Mouse (Mus musculus): ENCODE measurements around the gene Pfkfb3. TPM values are rescaled to one million over a fixed set of nuclear protein-coding genes. Genes with fewer than 3 reads are reported as not detected.
A peak's percentile ranks its signal among the peaks of the same experiment; 100 is the strongest.
"Not testable (repeated sequence)": the region's sequence is repeated elsewhere in the genome, so short reads cannot be mapped to it uniquely, and the experiment has no call there.

Gene Pfkfb3
- total RNA-seq, 4 experiments from 2014 or later: 28.1 to 40.4 (median 30.9) TPM

DNA sequence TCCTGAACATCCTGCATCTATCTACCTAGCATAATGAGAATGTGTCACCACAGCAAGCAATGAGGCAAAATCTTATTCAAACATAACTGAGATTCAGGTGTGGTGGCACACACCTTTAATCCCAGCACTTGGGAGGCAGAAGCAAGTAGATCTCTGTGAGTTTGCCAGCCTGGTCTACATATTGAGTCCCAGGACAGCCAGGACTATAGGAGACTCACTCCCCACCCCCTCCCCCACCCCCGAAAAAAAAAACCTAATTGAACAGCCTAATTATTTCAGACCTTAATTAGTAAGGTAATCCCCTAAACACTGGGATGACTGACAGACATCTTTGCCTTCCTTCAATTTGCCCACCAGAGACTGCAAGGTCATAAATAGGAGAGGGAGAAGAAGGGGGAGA, 2.2 kb downstream of the Pfkfb3 start:
- DNase-seq (ENCODE audit: low spot score in 2 of 2): no peak

DNA sequence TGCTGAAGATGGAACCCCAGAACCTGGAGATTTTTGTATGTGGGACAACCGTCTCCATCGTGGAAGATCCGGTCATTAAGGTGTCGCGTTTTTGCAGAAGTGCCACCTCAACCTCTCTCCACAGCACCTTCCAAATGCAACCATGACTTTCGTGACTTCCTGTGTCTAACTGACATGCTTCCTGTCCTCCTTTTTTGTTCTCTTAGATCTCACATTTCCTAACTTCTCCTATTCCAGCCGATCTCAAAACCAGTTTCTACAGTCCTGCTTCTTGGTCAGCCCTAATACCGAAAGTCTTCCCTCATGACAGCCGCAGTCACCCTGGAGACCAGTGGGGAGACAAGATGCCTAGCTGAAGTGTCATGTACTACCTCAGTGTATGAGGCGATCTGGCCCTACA, 5.4 kb downstream of the Pfkfb3 start:
- DNase-seq (ENCODE audit: low spot score in 2 of 2): no peak

DNA sequence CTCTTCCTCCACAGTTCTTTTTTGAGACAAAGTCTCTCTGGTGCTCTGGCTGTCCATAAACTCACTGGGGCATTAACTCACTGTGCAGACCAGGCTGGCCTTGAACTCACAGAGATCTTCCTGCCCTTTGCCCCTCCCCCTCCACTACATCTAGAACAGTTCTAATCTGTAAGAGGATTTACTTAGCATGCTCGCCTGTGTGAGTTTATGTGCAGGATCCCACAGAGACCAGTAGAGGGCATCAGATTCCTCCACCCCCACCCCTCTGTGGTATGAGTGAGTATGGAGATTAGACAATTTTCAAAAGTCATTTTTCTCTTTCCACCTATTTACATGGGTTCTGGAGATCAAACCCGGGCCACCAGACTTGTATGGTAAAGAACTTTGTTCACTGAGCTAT, 6.3 kb downstream of the Pfkfb3 start:
- DNase-seq (ENCODE audit: low spot score in 2 of 2): no peak

DNA sequence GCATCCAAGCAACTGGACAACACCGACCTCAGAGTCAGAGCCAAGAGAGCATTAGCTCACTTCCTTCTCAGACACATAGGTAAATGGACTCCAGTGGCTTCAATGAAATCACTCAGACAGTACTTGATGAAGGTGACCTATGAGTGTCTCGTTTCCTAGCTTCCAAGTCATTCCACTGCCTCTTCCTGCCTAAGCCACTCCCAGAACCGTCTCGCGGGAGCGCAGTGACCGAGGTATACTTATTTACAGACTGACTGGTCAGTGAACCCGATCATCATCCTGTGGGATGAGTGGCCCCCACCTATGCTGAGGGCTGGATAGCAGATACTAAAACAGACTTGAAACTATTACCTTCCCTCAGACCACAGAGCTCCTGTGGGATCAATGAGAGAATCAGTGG, 7.8 kb downstream of the Pfkfb3 start:
- no peak for DNase-seq (ENCODE audit: low spot score in 2 of 2)

DNA sequence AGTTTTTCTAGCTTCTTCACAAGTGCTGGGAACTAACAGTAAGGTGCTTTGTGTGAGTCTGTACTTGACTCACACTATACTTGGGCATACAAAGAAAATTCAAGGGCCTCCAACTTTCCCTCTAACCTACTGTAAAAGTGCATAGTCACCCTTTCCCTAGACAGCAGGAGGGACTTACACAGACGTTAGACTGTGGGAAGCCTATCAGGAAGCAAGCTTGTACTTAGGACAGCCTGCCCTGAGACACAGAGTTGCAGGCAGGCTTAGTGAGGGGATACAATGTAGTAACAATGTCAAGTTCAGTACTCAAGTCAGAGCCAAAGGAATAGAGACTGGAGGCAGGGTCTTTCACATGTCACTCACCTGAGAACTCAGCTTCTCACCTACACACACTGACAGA, 8.5 kb downstream of the Pfkfb3 start:
- DNase-seq (ENCODE audit: low spot score in 2 of 2): no peak

DNA sequence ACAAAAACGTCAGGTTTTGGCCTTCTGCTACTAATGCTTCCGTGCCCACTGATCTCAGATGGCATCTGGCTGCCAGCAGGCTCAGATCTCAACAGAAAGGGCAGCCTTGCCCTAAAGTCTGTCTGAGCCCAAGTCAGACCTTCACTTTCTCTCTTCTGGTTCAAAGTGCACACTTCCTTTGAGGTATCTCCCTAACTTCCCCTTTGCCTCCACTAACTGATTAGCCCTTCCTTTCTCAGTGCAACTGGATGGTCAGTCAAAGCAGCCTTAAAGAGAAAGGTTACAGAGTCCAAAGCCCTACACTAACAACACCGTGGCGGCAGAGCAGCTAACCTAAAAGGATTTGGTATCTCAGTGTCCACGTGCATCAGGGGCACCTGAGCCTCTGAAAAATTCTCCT, 9.5 kb downstream of the Pfkfb3 start:
- no peak for DNase-seq (ENCODE audit: low spot score in 2 of 2)

DNA sequence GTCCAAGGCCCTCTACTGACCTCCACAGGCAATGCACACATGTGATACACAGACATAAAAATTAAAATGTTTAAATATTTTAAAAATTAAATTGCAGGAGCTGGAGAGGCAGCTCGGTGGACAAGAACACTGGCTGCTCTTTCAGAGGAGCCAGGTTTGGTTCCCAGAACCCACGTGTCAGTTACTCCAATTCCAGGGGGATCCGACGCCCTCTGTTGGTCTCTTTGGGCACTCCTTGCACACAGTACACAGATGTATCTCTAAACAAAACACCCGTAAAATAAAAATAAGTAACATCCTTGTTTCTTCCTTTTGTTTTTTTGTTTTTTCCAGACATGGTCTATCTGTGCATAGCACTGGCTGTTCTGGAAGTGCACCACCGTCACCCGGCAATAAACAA, 10.7 kb downstream of the Pfkfb3 start:
- DNase-seq (ENCODE audit: low spot score in 2 of 2): no peak

DNA sequence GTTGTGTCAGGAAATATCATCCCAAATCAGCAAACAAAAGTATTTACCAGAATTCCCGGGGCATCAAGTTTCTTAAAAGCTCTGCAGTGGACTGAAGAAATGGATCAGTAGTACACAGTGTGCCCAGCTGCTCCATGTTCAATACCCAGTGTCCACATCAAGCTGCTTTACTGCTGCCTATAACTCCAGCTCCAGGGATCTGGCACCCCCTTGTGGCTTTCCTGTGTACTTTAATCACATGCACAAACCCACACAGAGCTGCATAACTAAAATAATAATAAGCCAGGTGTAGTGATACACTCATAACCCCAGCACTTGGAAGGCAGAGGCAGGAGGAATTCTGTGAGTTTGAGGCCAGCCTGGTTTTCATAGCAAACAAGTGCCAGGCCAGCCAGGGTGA, 11.2 kb downstream of the Pfkfb3 start:
- peak; percentile 26 to 40 for DNase-seq (ENCODE audit: low spot score in 2 of 2)

DNA sequence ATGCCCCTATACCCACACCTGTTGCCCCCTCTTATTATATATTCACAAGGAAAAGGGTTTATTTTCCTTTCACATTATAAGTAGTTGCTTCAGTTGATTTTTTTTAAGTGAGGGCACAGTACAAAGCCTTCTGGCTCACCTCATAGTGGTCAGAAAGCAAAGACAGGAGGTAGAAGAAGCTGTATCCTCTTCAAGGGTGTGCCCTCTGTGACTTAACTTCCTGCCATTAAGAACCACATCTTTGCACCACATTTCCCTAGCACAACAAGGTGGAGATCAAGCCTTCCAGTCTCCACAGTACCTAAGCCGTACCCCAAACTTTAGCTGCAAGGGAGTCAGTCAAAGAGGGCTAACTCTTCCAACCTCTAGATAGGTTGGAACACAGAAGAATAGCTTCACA, 11.8 kb downstream of the Pfkfb3 start:
- DNase-seq (ENCODE audit: low spot score in 2 of 2): no peak

DNA sequence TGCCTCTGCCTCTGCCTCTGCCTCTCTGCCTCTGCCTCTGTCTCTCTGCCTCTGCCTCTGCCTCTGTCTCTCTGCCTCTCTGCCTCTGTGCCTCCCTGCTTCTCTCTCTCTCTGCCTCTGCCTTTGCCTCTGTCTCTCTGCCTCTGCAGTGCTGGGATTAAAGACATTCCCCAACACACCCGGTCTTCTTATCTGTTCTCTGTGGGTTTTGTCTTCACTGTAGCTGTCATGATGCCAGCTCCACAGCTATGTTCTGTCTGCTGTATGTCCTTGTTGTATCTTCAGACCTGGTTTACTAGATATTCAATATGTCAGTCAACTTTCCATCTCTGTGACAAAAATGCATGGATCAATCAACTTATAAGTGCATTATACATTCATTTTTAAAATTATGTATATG, 12.3 kb downstream of the Pfkfb3 start:
- DNase-seq (ENCODE audit: low spot score in 2 of 2): not testable (repeated sequence)

DNA sequence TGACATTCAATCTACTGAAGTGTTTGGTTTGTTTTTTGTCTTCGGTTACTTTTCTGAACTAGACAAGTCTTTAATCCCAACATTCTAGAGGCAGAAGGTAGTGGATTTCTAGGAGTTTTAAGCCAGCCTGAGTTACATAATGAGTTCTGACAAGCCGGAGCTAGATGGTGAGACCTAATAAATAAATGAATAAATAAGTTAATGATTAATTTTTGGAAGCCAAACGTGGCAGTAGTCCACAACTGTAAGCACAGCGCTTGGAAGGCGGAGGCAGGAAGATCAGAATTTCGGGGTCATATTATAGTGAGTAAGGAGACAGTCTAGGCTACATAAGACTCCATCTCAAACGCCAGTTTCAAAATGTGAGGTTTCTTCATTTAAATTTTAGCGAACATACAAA, 17.9 kb downstream of the Pfkfb3 start:
- DNase-seq (ENCODE audit: low spot score in 2 of 2): no peak

DNA sequence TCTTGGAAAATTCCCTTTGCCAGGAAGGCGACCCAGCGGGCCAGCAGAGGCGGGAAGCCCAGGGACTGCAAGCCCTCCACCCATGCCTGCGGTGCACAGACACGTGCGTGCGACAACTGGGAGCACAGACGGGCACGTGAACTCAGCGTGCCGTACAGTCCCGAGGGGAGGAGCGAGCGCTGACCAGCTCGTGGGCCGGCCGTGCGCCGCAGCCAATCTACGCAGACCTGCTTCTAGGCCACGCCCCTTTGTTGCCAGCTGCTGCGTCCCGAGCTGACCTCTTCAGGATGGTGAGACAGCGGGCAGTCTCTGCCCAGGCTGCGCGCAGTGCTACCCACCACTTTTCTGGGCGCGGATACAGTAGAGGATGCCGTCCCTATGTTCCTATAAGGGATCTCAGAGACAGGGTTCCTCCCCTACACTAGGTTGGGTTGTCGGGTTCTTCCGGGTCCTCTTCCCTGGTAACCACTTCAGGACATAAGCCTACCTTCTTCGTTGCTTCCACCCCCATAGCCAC, 18.4 kb downstream of the Pfkfb3 start:
- peak; percentile 71 to 92 for DNase-seq (ENCODE audit: low spot score in 2 of 2)

DNA sequence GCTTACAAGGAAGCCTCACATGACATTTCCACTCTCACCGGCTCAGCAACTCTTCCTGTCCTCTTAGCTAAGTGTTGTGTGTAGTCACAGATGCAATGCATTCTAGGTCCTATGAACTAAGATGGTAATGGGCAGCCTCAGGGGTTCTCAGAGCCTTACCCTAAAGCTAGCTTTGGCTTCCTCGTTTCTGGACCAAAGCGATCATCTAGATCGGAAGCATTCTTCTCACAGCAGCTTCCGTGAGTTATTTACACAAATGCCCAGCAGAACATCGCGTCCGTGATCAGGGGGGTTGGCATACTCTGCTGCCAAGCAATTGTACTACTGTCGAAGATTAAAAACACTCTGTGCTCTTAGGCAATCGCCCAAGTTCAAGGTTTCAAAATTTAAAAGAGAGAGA, 19.1 kb downstream of the Pfkfb3 start:
- no peak for DNase-seq (ENCODE audit: low spot score in 2 of 2)

DNA sequence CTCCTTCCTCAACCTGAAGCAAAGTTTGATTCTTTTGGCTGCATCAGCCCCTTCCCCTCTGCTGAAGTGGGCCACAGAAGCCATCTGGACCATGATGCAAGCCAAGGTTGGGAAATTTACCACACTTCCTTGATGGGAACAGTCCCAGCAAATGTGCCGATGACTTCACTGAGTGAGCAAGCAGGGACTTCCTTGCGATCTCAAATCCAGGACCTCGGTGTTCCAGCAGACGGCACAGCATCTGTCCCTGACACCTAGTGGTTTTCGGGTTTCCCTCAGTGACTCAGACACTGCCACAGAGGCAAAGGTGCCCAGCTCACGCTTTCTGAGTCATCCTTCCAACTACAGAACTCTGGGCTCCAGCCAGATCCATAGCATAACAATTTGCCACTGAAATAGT, 23.8 kb downstream of the Pfkfb3 start:
- peak; percentile 56 to 86 for DNase-seq (ENCODE audit: low spot score in 2 of 2)

DNA sequence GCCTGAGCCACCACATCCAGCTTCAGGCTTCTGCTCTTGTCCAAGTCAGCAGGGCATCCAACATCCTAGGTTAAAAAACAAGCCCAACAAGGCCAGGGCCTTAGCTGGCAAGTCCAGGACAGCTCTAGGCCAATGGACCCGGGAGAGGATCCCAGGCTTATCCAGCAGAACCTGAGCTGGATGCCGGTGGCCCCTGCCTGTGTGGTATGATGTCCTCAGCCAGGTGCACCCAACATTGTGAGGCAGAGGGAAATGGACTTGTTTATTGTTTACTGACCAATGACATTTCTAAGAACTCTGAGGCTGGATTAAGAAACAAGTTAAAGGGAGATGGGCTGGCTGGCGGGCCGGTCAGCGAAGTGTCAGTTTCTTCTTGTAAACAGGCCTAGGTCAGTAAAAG, 27.8 kb downstream of the Pfkfb3 start:
- no peak for DNase-seq (ENCODE audit: low spot score in 2 of 2)

DNA sequence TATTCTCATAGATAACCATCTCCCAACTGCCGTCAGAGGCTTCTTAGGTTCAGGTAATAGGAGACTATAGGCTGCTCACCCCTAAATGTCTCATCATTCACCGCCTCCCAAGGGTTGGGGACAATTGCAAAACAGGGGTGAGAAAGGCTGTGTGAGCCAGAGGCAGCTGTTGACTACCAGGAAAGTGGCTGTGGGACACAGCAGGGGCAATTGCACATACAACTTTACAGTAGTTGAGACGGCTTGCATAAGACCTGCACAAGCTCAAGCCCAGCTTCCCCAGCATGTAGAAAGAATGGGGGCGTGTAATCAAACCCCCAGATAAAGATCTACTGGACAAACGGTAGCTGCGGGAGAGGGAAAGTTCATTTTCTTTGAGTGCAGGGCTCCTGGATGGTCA, 29.1 kb downstream of the Pfkfb3 start:
- DNase-seq (ENCODE audit: low spot score in 2 of 2): no peak

DNA sequence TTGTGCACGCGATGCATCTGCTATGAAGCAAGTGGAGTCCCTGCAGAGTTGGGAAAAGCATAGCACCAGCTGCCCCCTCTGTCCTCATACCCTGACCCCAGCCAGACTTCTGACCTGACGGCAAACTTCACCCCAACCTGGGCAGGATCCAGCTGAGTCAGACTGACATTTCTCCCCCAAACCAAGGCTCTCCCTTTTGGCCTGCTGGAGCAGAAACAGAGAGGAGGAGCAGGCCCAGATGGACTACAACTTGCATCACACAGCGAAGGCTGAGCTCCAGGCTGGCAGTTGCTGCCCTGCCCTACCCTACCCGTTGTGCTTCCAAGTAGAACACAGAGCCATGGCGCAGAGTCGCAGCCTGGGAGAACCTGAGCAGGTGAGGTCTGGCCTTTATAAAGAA, 32.1 kb downstream of the Pfkfb3 start:
- DNase-seq (ENCODE audit: low spot score in 2 of 2): no peak

DNA sequence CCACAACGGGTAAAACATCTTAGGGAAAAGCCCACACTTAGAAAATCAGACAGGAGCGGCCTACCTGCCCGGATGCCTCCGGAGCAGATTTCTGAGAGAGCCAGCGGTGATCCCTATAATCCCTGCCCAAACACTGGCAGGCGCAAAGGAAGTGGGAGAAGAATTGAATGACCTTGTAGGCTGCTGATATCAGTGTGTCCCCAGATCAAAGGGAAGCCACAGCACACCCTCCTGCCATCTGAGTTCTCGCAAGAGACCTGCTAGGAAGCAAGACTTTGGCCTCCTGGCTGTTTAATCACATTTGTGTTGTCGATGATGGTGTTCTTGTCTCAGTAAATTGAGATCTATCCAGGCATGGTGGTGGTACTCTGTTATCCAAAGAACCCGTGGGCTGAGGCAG, 33.1 kb downstream of the Pfkfb3 start:
- no peak for DNase-seq (ENCODE audit: low spot score in 2 of 2)

DNA sequence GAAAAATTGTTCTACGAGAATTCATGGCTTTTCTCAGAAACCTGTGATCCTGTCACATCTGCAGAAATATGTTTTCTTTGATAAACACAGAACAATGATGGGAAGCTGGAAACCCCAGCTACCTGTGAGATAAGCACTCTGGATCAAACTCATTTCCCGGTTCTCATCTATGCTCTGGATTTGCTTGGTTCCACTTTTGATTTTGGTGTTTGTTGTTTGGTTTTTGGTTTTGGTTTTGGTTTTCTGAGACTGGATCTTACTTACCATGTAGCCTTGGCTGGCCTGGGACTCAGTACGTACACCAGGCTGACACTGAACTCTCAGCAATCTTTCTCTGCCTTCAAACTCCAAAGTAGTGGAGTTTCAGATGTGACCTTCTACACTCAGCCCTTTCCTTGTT, 38.0 kb downstream of the Pfkfb3 start:
- DNase-seq (ENCODE audit: low spot score in 2 of 2): no peak

DNA sequence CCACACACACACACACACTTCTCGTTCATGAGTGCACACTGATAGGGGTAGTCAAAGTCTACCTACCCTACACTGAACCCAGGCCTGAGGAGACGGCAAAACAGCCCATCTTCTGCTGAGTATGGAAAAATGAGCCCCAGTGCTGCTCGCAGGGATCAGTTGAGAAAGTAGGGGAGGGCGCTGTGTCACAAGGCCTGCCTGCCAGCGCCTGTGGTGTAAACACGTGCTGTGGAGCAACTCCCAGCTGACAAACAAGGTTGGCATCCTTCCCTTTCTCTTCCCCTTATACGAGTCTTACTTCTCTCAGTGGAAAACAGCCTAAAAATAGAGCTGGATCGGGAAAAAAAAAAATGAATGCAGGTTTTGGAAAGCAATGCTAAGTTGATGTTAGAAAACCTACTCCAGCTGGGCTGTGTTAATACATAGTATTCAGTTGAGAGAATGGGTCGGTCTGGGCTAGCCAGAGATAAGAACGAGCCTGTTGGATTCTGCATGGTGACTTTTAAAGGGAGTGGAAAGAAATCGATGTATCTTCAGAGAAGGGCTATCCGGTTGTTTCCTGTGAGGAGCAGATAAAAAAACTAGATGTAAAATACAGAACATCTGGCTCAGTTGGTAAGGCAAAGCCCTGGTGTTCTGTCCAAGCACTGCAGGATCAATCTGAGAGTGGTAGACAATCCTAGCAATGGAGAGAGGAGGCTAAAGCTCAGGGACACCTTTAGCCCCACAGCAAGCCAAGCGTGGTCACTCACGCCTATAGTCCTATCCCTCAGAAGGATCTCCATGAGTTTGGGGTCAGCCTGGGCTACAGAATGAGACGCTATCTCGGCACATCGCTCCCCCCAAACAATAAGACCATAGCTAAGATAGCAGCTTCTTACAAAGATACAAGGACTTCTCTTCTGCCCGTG, 40.6 kb downstream of the Pfkfb3 start:
- DNase-seq (ENCODE audit: low spot score in 2 of 2): no peak

DNA sequence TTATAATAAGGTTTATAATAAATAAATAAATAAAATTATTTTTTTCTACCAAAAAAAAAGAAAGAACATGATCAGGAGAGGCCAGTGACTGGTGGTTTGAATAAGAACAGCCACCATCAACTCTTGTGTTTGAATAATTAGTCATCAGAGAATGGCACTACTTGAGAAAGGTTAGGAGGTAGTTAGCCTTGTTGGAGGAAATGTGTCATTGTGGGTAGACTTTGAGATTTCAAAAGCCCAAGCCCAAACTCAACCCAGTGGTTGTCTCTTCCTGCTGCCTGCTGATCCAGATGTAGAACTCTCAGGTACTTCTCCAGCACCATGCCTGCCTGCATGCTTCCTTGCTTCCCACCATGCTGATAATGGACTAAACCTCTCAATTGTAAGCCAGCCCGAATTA, 41.8 kb downstream of the Pfkfb3 start:
- no peak for DNase-seq (ENCODE audit: low spot score in 2 of 2)

DNA sequence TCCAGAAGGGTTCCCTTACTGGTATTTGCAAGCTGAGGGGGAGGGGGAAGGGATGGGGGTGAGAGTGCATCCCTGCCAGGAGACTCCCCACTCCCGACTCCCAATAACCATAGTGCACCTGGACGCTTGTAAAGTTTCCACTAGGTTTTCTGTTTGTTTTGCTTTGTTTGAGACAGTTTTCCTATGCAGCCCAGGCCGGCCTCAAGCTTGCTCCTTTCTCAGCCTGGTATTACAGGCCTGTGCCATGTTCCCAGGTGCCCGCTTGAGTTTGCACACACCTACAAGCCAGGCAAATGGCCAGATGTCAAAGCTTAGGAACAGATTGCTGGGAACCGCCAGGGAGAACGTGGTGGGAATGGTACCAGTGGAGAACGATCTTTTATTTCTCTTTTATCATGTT, 50.1 kb downstream of the Pfkfb3 start:
- DNase-seq (ENCODE audit: low spot score in 2 of 2): no peak

DNA sequence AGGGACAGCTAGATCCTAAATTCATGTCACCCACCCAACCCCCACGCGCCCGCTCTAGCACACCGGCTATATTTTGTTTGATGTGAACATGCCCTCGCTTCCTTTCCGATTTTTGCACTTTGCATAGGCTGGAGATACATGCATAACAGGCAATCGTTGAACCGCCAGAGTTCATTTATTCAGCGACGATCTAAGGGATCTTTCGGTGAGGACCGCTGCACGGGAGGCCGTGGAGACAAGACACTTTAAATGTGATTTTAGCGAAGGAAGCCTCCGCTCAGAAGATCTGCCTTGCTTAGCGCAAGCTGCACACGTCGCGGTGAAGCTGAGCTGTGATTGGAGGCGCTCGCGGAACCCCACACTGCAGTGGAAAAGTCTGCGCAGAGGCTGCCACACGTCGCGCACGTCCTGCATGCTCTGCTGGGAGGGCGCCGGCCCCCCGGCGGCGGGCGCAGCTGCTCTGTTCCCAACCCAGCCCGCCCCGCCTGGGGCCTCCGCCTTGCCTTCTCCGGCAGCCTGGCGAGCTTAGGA, 50.9 kb downstream of the Pfkfb3 start:
- peak; percentile 73 to 83 for DNase-seq (ENCODE audit: low spot score in 2 of 2)

All from left cerebral cortex, adult 8-10 months (tissue).